Mouse (Mus musculus) gastrocnemius, adult 2 months (tissue): ENCODE measurements around the gene Rgs10. TPM values are rescaled to one million over a fixed set of nuclear protein-coding genes. Genes with fewer than 3 reads are reported as not detected.

Experiments used
- DNase-seq: peaks from one replicate; pipeline ENCODE4 v3.0.0; 2022
- H3K27ac ChIP-seq: fragments of 200-600 bp; 2 replicates; pipeline ENCODE4 v1.8.1; 2022; ENCODE audit warnings: mild to moderate bottlenecking
- H3K4me3 ChIP-seq: fragments of 200-600 bp; 2 replicates; pipeline ENCODE4 v1.8.1; 2022; ENCODE audit warnings: mild to moderate bottlenecking, moderate library complexity
- CTCF ChIP-seq: fragments of 200-600 bp; IDR thresholded peaks from 2 replicates; pipeline ENCODE4 v1.8.1; 2022; ENCODE audit warnings: antibody characterized with exemption, mild to moderate bottlenecking, moderate library complexity
- intact Hi-C: fragments of 180-260 bp; cut with DNase I; formaldehyde crosslinking; loops from one replicate; pipeline ENCODE4 v1.15.1; 2025
- total RNA-seq, 2 experiments: library from RNA; stranded (reverse); gene quantifications; 2 replicates each; pipeline ENCODE4 v1.2.3; 2021

Rgs10 gene
- total RNA-seq, 2 experiments from 2014 or later, result 2.0 to 4.8 TPM

DNA sequence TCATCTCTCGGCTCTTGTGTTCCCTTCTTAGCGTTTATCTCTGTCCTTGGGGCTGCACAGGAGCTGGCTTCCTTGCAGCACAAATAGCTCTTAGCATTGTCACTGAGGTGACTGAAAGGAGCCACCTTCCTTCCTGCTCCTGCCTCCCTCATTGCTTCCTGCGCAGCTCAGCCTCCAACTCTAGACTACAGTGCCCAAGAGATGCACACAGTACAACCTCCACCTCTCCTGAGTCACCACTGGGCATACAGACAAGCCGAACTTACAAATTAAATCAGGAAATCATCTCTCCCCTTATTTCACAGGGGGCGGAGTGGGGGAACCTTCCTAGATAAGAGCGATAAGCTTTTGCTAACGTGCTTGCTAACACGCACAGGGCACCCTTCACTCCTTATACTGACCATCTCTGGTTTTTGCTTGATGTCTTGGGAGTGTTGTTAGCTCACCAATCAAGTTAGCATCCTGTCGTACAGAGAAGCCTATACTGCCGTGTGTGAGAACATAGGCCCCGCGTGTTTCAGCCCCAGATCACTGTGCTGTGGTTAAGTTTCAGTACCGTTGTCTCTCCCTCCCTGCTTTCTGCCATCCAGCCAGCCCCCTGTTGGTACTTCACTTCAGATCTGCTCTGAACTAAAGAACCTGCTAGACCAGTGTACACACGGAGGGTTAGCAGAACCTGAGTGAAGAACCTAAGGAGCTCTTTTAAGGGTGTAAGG lies 36.6 kb downstream of the Rgs10 start:
- no peak overlapping the region for H3K27ac ChIP-seq
- no peak for TF ChIP-seq CTCF
- intact Hi-C loops, result no loop called here

DNA sequence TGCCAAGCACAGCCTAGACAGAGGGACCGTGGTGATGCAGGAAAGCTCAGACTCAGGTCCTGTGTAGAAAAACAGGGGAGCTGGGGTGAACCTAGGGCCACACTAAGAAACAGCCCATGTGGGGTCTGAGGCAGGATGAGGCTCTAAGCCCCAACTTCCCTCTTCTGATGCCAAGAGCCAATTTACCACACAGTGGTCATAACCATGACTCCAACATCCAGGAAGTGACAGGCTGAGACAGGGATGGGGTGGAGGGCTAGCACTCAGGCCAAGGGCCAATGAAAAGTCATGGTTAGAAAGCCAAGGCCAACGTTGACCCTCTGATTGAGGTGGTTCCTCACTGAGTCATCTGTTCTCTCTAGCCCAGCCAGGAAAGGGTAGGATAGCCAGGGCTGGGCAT lies 37.6 kb downstream of the Rgs10 start:
- intact Hi-C loops, result no loop called here
- DNase-seq, result no peak
- Histone ChIP-seq H3K4me3 (no peak overlapping the region), H3K27ac (no peak overlapping the region)
- TF ChIP-seq CTCF, result no peak

More for the DNA sequence above, 36.6 kb downstream of the Rgs10 start:
- DNase-seq, result no peak
- H3K4me3 ChIP-seq, result no peak overlapping the region

DNA sequence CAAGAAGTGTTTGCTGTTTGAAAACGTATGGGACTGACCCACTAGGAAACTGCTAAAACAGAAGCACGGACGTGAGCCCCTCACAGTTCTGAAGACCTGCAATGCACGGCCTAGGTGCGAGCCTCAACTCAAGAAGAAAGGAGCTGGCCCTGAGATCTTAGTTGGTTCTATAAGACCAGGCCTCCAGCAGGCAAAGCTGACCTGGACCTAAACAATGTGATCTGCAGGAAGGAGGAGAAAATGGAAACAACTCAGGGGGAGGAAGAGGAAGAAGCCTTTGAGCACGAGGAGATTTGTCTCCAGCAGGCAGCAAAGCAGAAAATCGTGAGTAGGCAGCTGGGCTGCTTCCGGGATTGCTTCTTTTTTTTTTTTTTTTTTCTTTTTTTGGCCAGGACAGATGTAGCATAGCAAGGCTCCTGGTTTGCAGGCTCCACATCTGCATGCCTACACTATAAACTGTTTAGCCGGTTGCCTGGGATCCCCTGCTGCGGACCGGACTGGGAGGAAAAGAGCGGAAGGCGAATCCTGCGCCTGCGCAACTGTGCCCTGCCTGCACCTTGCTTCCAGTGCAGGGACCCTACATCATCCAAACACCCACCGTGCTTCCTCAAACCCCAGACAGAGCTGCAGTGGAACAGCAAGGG lies 39.3 kb downstream of the Rgs10 start:
- TF ChIP-seq CTCF, result no peak
- intact Hi-C loops, result no loop called here
- peak overlapping the region; percentile 47 for H3K4me3 ChIP-seq
- peak; percentile 57 for DNase-seq
- no peak overlapping the region for H3K27ac ChIP-seq

DNA sequence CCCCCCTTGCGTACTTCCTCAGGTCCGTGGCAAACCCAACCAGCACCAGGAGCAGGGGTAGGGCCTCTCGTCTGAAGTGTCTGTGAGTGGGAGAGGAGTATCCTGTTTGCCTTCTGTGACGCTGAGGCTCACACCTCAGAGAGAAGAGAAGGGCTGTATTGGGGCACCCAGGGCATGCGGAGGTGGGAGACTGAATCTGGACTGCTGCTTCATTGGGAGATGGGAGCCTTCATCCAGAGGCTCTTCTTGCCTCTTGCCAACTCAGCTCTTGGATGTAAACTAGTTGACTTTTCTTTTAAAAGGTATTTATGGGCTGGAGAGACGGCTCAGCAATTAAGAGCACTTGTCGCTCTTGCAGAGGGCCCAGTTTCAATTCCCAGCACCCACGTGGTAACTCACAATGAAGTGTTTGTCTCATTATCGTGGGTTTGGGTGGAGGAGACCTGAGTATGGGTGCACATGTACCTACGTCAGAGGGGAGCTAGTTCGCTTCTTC lies 42.3 kb downstream of the Rgs10 start:
- H3K4me3 ChIP-seq, result no peak overlapping the region
- no peak for TF ChIP-seq CTCF
- no peak for DNase-seq
- no peak overlapping the region for H3K27ac ChIP-seq
- intact Hi-C loops, result no loop called here

DNA sequence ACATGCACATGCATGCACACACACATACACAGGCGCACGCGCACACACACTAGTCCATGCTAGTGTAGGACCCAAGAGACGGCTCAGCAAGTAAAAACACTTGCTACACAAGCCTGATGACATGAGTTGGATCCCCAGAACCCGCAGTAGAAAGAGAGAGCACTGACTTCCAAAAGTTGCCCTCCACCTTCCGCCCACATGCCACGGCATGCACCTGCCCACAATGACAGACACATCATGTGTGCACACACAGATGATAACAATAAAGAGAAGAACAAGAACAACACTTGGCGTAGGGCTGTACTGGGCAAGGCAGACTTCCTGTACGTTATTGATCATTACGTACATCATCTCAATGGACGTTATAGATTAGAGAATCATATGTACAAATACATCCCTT lies 44.4 kb downstream of the Rgs10 start:
- no peak for DNase-seq
- no peak overlapping the region for H3K27ac ChIP-seq
- intact Hi-C loops, result no loop called here
- H3K4me3 ChIP-seq, result no peak overlapping the region
- no peak for TF ChIP-seq CTCF

DNA sequence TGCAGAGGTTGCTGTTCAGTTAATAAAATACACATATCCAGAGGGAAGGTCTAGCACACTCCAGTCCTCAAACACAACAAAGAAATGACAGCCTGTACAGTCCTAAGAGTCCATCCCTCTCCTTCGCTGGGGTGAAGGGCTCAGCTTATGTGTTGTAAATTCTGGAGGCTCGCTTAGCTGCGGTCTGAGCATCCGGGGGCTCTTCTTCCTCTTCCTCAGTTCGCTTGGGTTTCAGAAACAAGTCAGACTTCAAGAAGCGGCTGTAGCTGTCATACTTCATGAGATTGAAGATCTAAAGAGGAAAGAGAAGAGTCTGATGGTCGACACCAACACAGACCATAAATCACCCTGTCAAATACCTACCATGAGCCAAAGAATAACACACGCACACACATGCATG lies 44.8 kb downstream of the Rgs10 start:
- no peak for TF ChIP-seq CTCF
- Histone ChIP-seq H3K27ac (no peak overlapping the region), H3K4me3 (no peak overlapping the region)
- intact Hi-C loops, result no loop called here
- no peak for DNase-seq

DNA sequence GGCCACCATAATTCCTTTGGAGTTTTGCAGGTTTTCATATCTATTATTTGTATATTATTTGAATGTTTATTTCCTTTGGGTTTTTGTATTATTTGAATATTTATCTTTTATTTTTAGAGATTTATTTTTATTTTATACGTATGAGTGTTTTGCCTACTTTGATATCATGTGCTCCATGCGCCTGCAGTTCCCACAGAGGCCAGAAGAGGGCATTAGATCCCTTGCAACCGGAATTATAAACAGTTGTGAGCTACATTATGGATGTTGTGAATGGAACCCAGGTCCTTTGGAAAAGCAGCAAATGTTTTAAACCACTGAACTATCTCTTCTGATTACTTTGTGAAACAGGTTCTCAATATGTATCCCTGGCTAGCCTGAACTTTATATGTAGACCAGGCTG lies 46.2 kb downstream of the Rgs10 start:
- intact Hi-C loops, result no loop called here
- no peak for DNase-seq
- Histone ChIP-seq H3K27ac (no peak overlapping the region), H3K4me3 (no peak overlapping the region)
- TF ChIP-seq CTCF, result peak; percentile 70

DNA sequence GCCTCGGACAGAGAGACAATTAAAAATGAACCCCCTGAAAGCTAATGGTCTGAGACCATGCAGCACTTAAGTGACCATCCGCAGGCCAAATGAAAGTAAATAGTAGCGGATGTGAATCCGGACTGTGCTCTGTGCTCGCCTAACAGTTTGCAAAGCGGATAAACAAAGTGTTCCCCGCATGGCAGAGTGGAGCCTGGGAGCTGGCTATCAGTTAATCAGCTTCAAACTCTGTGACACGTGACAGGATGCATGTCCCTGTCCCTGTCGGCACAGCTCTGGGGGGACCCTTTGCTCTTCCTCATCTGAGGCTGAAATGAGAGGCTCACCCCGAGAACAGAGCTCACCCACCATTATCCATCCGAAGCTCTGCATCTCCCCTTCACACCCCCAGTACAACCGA lies 49.2 kb downstream of the Rgs10 start:
- no peak for TF ChIP-seq CTCF
- intact Hi-C loops, result loop anchor here (5.0 kb wide), 1 partner anchor 48 kb away; the partner anchor contains the start of gene Rgs10
- H3K4me3 ChIP-seq, result no peak overlapping the region
- DNase-seq, result no peak
- H3K27ac ChIP-seq, result no peak overlapping the region

DNA sequence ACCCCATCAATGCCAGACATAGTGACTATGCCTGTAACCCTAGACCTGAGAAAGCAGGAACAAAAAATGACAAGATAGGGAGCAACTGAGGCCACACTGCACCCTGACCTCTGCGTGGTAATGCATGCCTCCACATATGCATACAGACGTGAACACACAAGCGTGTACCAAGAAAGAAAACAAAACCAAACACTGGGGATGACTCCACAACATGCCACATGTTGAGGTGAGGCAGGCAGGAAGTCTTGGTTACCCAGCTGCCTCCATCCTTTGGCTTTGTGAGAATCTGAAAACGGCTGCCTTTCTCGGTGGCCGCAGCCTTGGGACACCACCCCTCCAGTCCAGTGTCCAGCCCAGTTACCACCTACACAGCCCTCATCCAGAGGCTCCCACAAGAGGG lies 49.7 kb downstream of the Rgs10 start:
- DNase-seq, result no peak
- intact Hi-C loops, result loop anchor here (5.0 kb wide), 1 partner anchor 48 kb away; the partner anchor contains the start of gene Rgs10
- H3K27ac ChIP-seq, result no peak overlapping the region
- no peak overlapping the region for H3K4me3 ChIP-seq
- TF ChIP-seq CTCF, result no peak

DNA sequence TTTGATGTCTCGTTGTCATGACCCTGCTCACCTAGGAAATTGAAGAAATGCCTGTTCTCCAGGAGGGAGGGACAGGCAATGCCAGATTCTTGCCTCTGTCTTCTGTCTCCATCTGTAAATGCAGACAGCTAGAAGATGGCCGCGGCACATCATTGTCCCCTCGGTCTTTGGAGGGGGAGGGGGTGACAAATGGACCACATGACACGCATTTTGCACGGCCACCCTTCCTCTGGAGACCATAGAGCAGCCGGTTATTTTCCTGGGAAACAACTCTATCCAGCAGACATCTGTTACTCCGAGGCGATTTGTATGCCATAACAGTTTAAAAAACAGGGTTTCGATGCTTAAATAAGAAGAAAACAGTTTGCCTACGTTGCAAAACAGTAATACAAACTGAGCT lies 51.9 kb downstream of the Rgs10 start:
- no peak overlapping the region for H3K4me3 ChIP-seq
- no peak overlapping the region for H3K27ac ChIP-seq
- TF ChIP-seq CTCF, result no peak
- intact Hi-C loops, result loop anchor here (5.0 kb wide), 1 partner anchor 51 kb away; the partner anchor contains the start of gene Rgs10
- DNase-seq, result no peak

DNA sequence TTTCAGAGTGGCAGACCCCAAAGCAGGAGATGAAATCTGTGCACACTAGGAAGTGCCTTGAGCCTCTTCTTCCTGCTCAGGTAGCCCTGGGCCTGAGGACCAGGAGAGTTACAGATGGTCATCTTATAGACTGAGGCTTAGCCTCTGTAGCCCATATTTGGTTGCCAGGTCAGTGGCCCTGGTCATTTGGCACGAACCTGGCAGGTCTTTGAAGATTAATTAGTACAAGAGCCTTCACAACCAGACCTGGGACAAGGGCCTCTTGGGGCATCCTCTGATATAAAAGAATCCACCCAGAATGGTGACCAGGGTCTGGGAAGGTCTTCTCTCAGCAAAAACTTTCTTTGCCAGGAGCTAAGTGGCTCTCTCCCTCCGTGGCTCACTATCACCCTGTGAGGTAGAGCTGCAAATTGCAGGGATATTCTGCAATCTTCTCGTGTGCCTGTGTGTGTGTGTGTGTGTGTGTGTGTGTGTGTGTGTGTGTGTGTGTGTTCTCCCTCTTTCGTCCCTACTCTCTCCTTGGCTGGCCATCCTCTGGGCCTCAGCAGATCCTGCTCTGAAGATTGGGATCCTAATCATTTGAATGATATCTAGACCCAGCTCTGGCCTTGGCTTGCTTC lies 53.4 kb downstream of the Rgs10 start:
- no peak for DNase-seq
- no peak for TF ChIP-seq CTCF
- Histone ChIP-seq H3K4me3 (no peak overlapping the region), H3K27ac (no peak overlapping the region)
- intact Hi-C loops, result loop anchor here (5.0 kb wide), 1 partner anchor 52 kb away; the partner anchor contains the start of gene Rgs10

DNA sequence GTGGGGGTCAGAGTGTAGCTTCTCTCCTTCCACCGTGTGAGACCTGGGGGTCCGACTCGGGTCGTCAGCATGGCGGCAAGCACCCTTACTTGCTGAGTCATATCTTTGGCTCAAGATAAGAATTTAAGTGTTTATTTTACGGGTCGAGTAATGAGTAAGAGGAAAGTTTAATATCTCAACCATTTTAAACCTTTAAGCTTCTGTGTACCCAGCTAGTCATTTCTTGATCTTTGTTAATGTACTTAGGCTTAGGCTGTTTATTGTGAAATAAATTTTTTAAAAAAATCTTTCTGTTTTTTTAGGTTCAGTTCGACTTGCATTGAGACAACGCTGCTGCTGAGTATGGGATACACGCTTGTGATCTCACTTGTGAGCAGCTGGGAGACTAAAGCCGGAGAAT lies 54.0 kb downstream of the Rgs10 start:
- H3K4me3 ChIP-seq, result no peak overlapping the region
- no peak overlapping the region for H3K27ac ChIP-seq
- TF ChIP-seq CTCF, result no peak
- DNase-seq, result no peak
- intact Hi-C loops, result no loop called here

DNA sequence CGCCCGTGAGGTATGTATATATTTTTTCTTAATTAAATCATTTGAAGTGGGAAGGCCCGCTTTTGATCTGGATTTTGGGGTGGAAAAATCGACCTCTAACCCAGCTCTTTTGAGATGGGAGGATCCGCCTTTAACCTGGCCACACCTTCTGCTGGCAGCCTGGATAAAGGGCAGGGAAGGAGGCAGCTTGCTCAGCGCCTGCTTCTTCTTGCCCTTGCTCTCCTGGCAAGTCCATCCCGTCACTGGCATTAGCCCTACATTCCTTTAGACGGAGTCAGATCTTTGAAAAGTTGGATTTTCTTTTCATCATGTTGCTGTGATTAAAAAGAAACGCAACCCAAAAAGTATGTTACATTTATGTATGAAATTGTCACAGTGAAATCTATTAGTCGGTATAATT lies 54.8 kb downstream of the Rgs10 start:
- Histone ChIP-seq H3K4me3 (no peak overlapping the region), H3K27ac (no peak overlapping the region)
- intact Hi-C loops, result no loop called here
- peak; percentile 59 for DNase-seq
- no peak for TF ChIP-seq CTCF
